6 mouse cellular contexts compared by ENCODE assay signal in the genomic region with DNA sequence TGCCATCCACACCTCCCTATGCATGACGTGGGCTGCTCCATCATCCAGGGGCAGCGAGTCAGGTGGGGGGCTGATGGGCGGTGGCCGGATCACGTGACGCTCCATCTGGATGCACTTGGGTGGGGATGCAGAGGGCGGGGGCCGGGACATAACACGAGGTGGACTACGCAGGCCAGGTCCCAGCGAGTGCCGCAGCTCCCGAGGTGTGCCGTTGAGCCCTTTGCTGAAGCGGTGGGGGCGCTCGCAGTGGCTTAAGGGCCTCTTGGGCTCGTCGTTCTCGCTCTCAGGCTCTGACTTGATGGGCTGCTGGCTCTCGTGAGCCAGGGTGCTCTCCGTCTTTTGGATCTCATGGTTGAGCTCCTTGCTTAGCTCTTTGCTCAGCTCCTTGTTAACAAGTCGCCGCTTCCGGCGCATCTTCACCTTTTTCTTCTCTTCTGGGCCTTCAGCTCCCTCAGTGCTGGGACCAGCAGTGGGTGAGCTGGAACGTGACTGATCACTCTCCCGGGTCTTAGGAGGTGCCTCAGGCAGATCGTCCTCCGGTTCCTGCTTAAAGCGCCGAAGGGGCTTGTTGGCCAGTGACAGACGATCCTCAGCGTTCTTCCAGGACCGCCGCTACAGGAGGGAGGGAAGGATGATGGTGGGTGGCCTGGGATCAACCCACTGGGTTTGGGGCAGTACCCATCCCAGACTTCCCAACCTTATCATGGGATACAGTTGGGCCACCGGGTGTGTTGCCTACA.
"Had no signal": no experiment of that assay in that cellular context is flagged by ENCODE, and none has a peak within 500 bp of the region (broad histone marks: within the 10 kb centered on the region; RNA-seq: fewer than 3 reads in every experiment).

No protein-coding gene starts in this region.

- H3K27me3 ChIP-seq: kidney, embryonic 15.5 days; limb, embryonic 15.5 days; liver, embryonic 12.5 days; midbrain, embryonic 12.5 days; neural tube, embryonic 15.5 days had no signal

- H3K9me3 ChIP-seq: kidney, embryonic 15.5 days; limb, embryonic 15.5 days; liver, embryonic 12.5 days; midbrain, embryonic 12.5 days; neural tube, embryonic 15.5 days had no signal

- H3K4me3 ChIP-seq: kidney, embryonic 15.5 days; limb, embryonic 15.5 days; liver, embryonic 12.5 days; midbrain, embryonic 12.5 days; myocyte; neural tube, embryonic 15.5 days had no signal

- H3K9ac ChIP-seq: kidney, embryonic 15.5 days; limb, embryonic 15.5 days; liver, embryonic 12.5 days; midbrain, embryonic 12.5 days; neural tube, embryonic 15.5 days had no signal

- H3K27ac ChIP-seq: kidney, embryonic 15.5 days; limb, embryonic 15.5 days; liver, embryonic 12.5 days; midbrain, embryonic 12.5 days; neural tube, embryonic 15.5 days had no signal

- H3K4me2 ChIP-seq: kidney, embryonic 15.5 days; limb, embryonic 15.5 days; liver, embryonic 12.5 days; midbrain, embryonic 12.5 days; neural tube, embryonic 15.5 days had no signal
